Mouse (Mus musculus): Measurements from ENCODE around the gene Nupl1. TPM values are rescaled to one million over a fixed set of nuclear protein-coding genes. Genes with fewer than 3 reads are reported as not detected.
A peak's percentile ranks its signal among the peaks of the same experiment; 100 is the strongest.

Nupl1 gene
- polyA plus RNA-seq, 1 experiment = not detected

GRCm38 (mm10) chr14:60181306-60181705, 69.9 kb downstream of the Nupl1 start:
- no peak for TF ChIP-seq CTCF (IDR thresholded peaks at IDR 0.05; ENCODE audit: borderline replicate concordance, extremely low read depth, insufficient read depth, insufficient read length)
- TF ChIP-seq POLR2A (IDR thresholded peaks at IDR 0.05; ENCODE audit: borderline replicate concordance, extremely low read depth, insufficient read depth, insufficient read length, poor library complexity, severe bottlenecking) = no peak
- no peak for DNase-seq (ENCODE audit: low read depth)

- no peak for DNase-seq (ENCODE audit: low read depth)
- no peak for TF ChIP-seq POLR2A (IDR thresholded peaks at IDR 0.05; ENCODE audit: borderline replicate concordance, extremely low read depth, insufficient read depth, insufficient read length, poor library complexity, severe bottlenecking)
- TF ChIP-seq CTCF (IDR thresholded peaks at IDR 0.05; ENCODE audit: borderline replicate concordance, extremely low read depth, insufficient read depth, insufficient read length) = no peak
Measured at GRCm38 (mm10) chr14:60178571-60178955, 72.7 kb downstream of the Nupl1 start.

- peak; percentile 61 for DNase-seq (ENCODE audit: low read depth)
Measured at GRCm38 (mm10) chr14:60177614-60178570, 73.3 kb downstream of the Nupl1 start.

GRCm38 (mm10) chr14:60176891-60177613, 74.2 kb downstream of the Nupl1 start:
- DNase-seq (ENCODE audit: low read depth) = peak; percentile 87
- TF ChIP-seq CTCF (IDR thresholded peaks at IDR 0.05; ENCODE audit: borderline replicate concordance, extremely low read depth, insufficient read depth, insufficient read length) (no peak), POLR2A (IDR thresholded peaks at IDR 0.05; ENCODE audit: borderline replicate concordance, extremely low read depth, insufficient read depth, insufficient read length, poor library complexity, severe bottlenecking) (peak; percentile 53; the same call in 1 of the 2 replicates)

More at GRCm38 (mm10) chr14:60177614-60178570, 73.3 kb downstream of the Nupl1 start:
- TF ChIP-seq POLR2A (IDR thresholded peaks at IDR 0.05; ENCODE audit: borderline replicate concordance, extremely low read depth, insufficient read depth, insufficient read length, poor library complexity, severe bottlenecking) = no peak
- no peak for TF ChIP-seq CTCF (IDR thresholded peaks at IDR 0.05; ENCODE audit: borderline replicate concordance, extremely low read depth, insufficient read depth, insufficient read length)

GRCm38 (mm10) chr14:60176469-60176890, 74.8 kb downstream of the Nupl1 start:
- no peak for DNase-seq (ENCODE audit: low read depth)
- TF ChIP-seq CTCF (IDR thresholded peaks at IDR 0.05; ENCODE audit: borderline replicate concordance, extremely low read depth, insufficient read depth, insufficient read length) = no peak
- TF ChIP-seq POLR2A (IDR thresholded peaks at IDR 0.05; ENCODE audit: borderline replicate concordance, extremely low read depth, insufficient read depth, insufficient read length, poor library complexity, severe bottlenecking) = no peak

- TF ChIP-seq POLR2A (IDR thresholded peaks at IDR 0.05; ENCODE audit: borderline replicate concordance, extremely low read depth, insufficient read depth, insufficient read length, poor library complexity, severe bottlenecking) (no peak), CTCF (IDR thresholded peaks at IDR 0.05; ENCODE audit: borderline replicate concordance, extremely low read depth, insufficient read depth, insufficient read length) (no peak)
- DNase-seq (ENCODE audit: low read depth) = peak; percentile 27
Measured at GRCm38 (mm10) chr14:60172286-60173055, 78.8 kb downstream of the Nupl1 start.

GRCm38 (mm10) chr14:60170845-60171610, 80.2 kb downstream of the Nupl1 start:
- TF ChIP-seq CTCF (IDR thresholded peaks at IDR 0.05; ENCODE audit: borderline replicate concordance, extremely low read depth, insufficient read depth, insufficient read length) = no peak
- no peak for TF ChIP-seq POLR2A (IDR thresholded peaks at IDR 0.05; ENCODE audit: borderline replicate concordance, extremely low read depth, insufficient read depth, insufficient read length, poor library complexity, severe bottlenecking)
- no peak for DNase-seq (ENCODE audit: low read depth)

GRCm38 (mm10) chr14:60163367-60163766, 87.9 kb downstream of the Nupl1 start:
- DNase-seq (ENCODE audit: low read depth) = no peak
- TF ChIP-seq POLR2A (IDR thresholded peaks at IDR 0.05; ENCODE audit: borderline replicate concordance, extremely low read depth, insufficient read depth, insufficient read length, poor library complexity, severe bottlenecking) = no peak
- no peak for TF ChIP-seq CTCF (IDR thresholded peaks at IDR 0.05; ENCODE audit: borderline replicate concordance, extremely low read depth, insufficient read depth, insufficient read length)

GRCm38 (mm10) chr14:60152373-60152772, 98.9 kb downstream of the Nupl1 start:
- DNase-seq (ENCODE audit: low read depth) = no peak
- no peak for TF ChIP-seq CTCF (IDR thresholded peaks at IDR 0.05; ENCODE audit: borderline replicate concordance, extremely low read depth, insufficient read depth, insufficient read length)
- TF ChIP-seq POLR2A (IDR thresholded peaks at IDR 0.05; ENCODE audit: borderline replicate concordance, extremely low read depth, insufficient read depth, insufficient read length, poor library complexity, severe bottlenecking) = no peak

GRCm38 (mm10) chr14:60148893-60149292, 102.3 kb downstream of the Nupl1 start:
- TF ChIP-seq CTCF (IDR thresholded peaks at IDR 0.05; ENCODE audit: borderline replicate concordance, extremely low read depth, insufficient read depth, insufficient read length) = no peak
- no peak for TF ChIP-seq POLR2A (IDR thresholded peaks at IDR 0.05; ENCODE audit: borderline replicate concordance, extremely low read depth, insufficient read depth, insufficient read length, poor library complexity, severe bottlenecking)
- DNase-seq (ENCODE audit: low read depth) = no peak
